Comparison of ENCODE assay signal across 11 mouse cellular contexts in genomic region chr3:56067849-56068248, GRCm38 (mm10).
DNase-seq lines count a peak whose midpoint lies in the region; ATAC-seq and TF ChIP-seq lines count a peak whose summit lies in the region.
"Had no signal": no experiment of that assay in that cellular context is flagged by ENCODE, and none has a peak within 500 bp of the region (broad histone marks: within the 10 kb centered on the region; RNA-seq: fewer than 3 reads in every experiment).

No protein-coding gene starts in this region.

- TF ChIP-seq POLR2A in cerebellum, adult 2 months (IDR thresholded peaks at IDR 0.05; ENCODE audit: borderline replicate concordance, insufficient read depth, low read length), result no peak

- 20% methylated on average over 6 of the region's 6 CpGs for WGBS in cerebellum, adult 2 months

- H3K4me1 ChIP-seq in cerebellum, adult 2 months (ENCODE audit: control insufficient read depth, insufficient read depth, low read length), result peaks cover 4% of the 10 kb centered on the region; the same call in 1 of the 2 replicates
- H3K4me1 ChIP-seq: hindbrain, embryonic 10.5 days; limb, embryonic 12.5 days had no signal

- peak; percentile 49 for DNase-seq in heart, postnatal 4 days
- DNase-seq in heart, adult 8-10 months (ENCODE audit: low spot score), result no peak
- DNase-seq in adrenal gland, postnatal 25 days, result peak; percentile 49
- peak; percentile 68 to 70 for DNase-seq in cerebellum, adult 2 months
- DNase-seq in lung, postnatal 14 days, result peak; percentile 70
- no peak for DNase-seq in Muller cell, postnatal 12 days (ENCODE audit: inconsistent ontology term)
- DNase-seq: embryo, embryonic 11 days; spleen, adult 18-20 months had no signal

- H3K27ac ChIP-seq in cerebellum, adult 2 months (ENCODE audit: insufficient read depth, low read length), result no peak overlapping the region
- H3K27ac ChIP-seq: hindbrain, embryonic 10.5 days; limb, embryonic 12.5 days had no signal

- H3K27me3 ChIP-seq in cerebellum, adult 2 months (ENCODE audit: control insufficient read depth, insufficient read depth, low read length), result no peaks in the 10 kb centered on the region
- H3K27me3 ChIP-seq: limb, embryonic 12.5 days had no signal

- TF ChIP-seq CTCF in cerebellum, adult 2 months (IDR thresholded peaks at IDR 0.05; ENCODE audit: borderline replicate concordance, insufficient read depth, low read depth, low read length), result no peak

- no peak overlapping the region for H3K4me3 ChIP-seq in cerebellum, adult 2 months (replicated peaks; ENCODE audit: insufficient read depth, low read depth, low read length)
- H3K4me3 ChIP-seq: hindbrain, embryonic 10.5 days; limb, embryonic 12.5 days had no signal

- no peak for ATAC-seq in CD4-positive, CD25-positive, alpha-beta regulatory T cell, adult 4 months

Comparison
In these comparisons a context has a peak if more than half of its experiments do, and no peak if none do; other contexts are left out.
1. DNase-seq: peak in heart, postnatal 4 days (single experiment), adrenal gland, postnatal 25 days (single experiment), cerebellum, adult 2 months (2 of 2) and lung, postnatal 14 days (single experiment); none in heart, adult 8-10 months (single experiment) and Muller cell, postnatal 12 days (single experiment).